Mouse (Mus musculus) left cerebral cortex, postnatal 25 days (tissue): ENCODE data around the gene Ppp1r3a. TPM values are rescaled to one million over a fixed set of nuclear protein-coding genes. Genes with fewer than 3 reads are reported as not detected.

ENCODE experiments used
- total RNA-seq, 2 experiments: library from RNA; stranded (reverse); gene quantifications; 2 replicates each; pipeline ENCODE4 v1.2.3; 2021

Ppp1r3a gene
- total RNA-seq, 2 experiments from 2014 or later = not detected

Other genes with a start within 250 kb of the Ppp1r3a start
- 10 to 100 TPM in 1 of 2 experiments, 1 to 10 TPM in 1; 7.6 to 19.8 TPM for gene Foxp2, start 146.1 kb upstream of the Ppp1r3a start, total RNA-seq